Mouse (Mus musculus): Measurements from ENCODE around the gene Slc43a3. TPM values are rescaled to one million over a fixed set of nuclear protein-coding genes. Genes with fewer than 3 reads are reported as not detected.

The Slc43a3 gene
- polyA plus RNA-seq, 1 experiment, result 62.2 TPM

DNA sequence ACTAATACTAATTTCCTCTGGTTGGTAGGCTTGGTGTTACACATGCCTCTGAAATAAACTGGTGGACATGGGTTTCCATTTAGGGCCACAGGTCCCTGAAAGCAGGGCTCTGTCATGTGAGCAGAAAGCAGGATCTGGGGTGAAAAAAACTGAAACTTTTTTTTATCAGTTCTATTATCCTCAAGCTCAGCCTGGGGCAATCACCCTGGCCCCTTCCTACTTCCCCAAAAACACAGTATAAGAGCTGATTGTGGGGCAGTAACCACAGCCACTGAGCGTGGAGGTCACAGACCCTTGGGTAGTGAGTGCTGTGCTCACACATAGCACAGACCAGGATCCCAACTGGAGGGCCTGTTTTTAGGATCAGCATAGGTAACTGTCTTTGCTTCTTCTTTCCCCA lies 51.6 kb downstream of the Slc43a3 start, which contains the start of gene Prg3:
Gene Prg3, plus strand, starts transcription at position 286 of the 400 bp plus-strand sequence.
- H3K27ac ChIP-seq (ENCODE audit: insufficient read depth, low read depth, low read length), result no peak within 1 kb of the TSS
- TF ChIP-seq CTCF (conservative IDR thresholded peaks at IDR 0.05; ENCODE audit: insufficient read depth, insufficient read length, low read depth, low read length), result no peak
- no peak for TF ChIP-seq POLR2A (IDR thresholded peaks at IDR 0.05; ENCODE audit: low read depth, low read length)
- H3K36me3 ChIP-seq (ENCODE audit: control insufficient read depth, insufficient read depth, low read length), result no peaks in the 10 kb centered on the region
- WGBS, result 75% methylated on average over 1 of the region's 1 CpGs
- DNase-seq, result no peak
- no peaks in the 10 kb centered on the region for H3K4me1 ChIP-seq (ENCODE audit: control insufficient read depth, insufficient read depth, low read length)
- no peaks in the 10 kb centered on the region for H3K27me3 ChIP-seq (replicated peaks; ENCODE audit: control insufficient read depth, insufficient read depth, low read length)
- no peak within 1 kb of the TSS for H3K4me3 ChIP-seq (ENCODE audit: insufficient read depth, low read depth, low read length)

- H3K27me3 ChIP-seq (replicated peaks; ENCODE audit: control insufficient read depth, insufficient read depth, low read length), result no peaks in the 10 kb centered on the region
- H3K4me1 ChIP-seq (ENCODE audit: control insufficient read depth, insufficient read depth, low read length), result no peaks in the 10 kb centered on the region
- WGBS, result 90% methylated on average over 2 of the region's 2 CpGs
- no peak for DNase-seq
- TF ChIP-seq POLR2A (IDR thresholded peaks at IDR 0.05; ENCODE audit: low read depth, low read length), result no peak
- TF ChIP-seq CTCF (conservative IDR thresholded peaks at IDR 0.05; ENCODE audit: insufficient read depth, insufficient read length, low read depth, low read length), result no peak
- H3K4me3 ChIP-seq (ENCODE audit: insufficient read depth, low read depth, low read length), result no peak overlapping the region
- no peak overlapping the region for H3K27ac ChIP-seq (ENCODE audit: insufficient read depth, low read depth, low read length)
- no peaks in the 10 kb centered on the region for H3K36me3 ChIP-seq (ENCODE audit: control insufficient read depth, insufficient read depth, low read length)
These were observed 60.0 kb downstream of the Slc43a3 start for GRCm38 (mm10) chr2:84996376-84996775.

DNA sequence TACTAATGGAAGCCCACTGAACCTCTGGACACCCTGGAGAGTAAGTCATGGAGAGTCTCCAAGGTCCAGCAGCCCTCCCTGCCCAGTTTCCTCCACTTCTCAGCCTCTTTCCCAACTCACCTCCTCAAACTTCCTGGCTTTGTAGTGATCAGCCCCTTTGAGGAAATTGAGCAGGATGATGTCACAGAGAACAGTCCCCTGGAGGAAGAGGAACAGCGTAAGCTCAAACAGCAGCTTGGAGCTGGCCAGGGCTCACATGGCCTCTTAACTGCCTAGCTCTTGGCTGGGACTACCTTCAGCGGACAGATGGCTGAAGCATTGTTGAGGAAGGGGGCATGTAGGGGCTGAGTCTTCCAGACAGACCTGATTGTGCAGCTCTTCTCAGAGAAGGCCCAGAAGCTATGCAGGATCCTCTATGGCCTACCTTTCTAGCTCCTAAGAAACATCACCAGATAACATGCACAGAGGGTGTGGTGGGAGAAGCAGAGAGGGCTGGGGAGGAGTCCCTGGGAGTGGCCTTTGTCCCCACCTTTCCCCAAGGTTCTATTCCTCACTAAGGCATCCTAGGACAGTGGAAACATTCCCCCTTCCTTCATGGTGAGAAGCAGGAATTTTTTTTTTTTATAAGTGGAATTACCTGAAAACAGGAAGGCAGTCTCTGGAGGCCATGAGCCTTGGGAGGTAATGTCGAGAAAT lies 63.3 kb downstream of the Slc43a3 start:
- H3K4me1 ChIP-seq (ENCODE audit: control insufficient read depth, insufficient read depth, low read length), result no peaks in the 10 kb centered on the region
- H3K4me3 ChIP-seq (ENCODE audit: insufficient read depth, low read depth, low read length), result no peak overlapping the region
- DNase-seq, result peak; percentile 44
- no peak for TF ChIP-seq POLR2A (IDR thresholded peaks at IDR 0.05; ENCODE audit: low read depth, low read length)
- TF ChIP-seq CTCF (conservative IDR thresholded peaks at IDR 0.05; ENCODE audit: insufficient read depth, insufficient read length, low read depth, low read length), result no peak
- no peaks in the 10 kb centered on the region for H3K27me3 ChIP-seq (replicated peaks; ENCODE audit: control insufficient read depth, insufficient read depth, low read length)
- H3K36me3 ChIP-seq (ENCODE audit: control insufficient read depth, insufficient read depth, low read length), result no peaks in the 10 kb centered on the region
- WGBS, result 68% methylated on average over 3 of the region's 3 CpGs
- H3K27ac ChIP-seq (ENCODE audit: insufficient read depth, low read depth, low read length), result peak overlapping the region; percentile 46; the same call in 1 of the 2 replicates

DNA sequence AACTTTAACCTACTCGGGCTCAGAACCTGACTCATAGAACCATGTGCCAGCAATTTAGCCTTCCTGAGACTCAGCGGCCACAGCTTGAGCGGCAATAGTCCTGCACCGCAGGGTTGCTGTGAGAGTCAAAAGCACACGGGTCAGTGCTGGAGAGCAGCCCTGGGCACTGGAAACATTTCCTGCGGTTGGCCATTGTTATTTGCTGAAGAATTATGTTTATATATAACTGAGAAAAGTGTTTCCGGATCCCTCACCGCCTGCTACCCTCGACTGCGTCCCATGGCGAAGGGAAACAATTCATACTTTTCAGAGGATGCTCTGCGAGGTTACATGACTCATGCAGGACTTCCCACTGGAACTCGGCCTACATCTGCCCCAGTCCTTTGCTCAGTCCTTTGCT lies 65.1 kb downstream of the Slc43a3 start:
- H3K4me3 ChIP-seq (ENCODE audit: insufficient read depth, low read depth, low read length), result no peak overlapping the region
- H3K4me1 ChIP-seq (ENCODE audit: control insufficient read depth, insufficient read depth, low read length), result no peaks in the 10 kb centered on the region
- WGBS, result 62% methylated on average over 13 of the region's 13 CpGs
- H3K27me3 ChIP-seq (replicated peaks; ENCODE audit: control insufficient read depth, insufficient read depth, low read length), result no peaks in the 10 kb centered on the region
- peak; percentile 68 for DNase-seq
- H3K36me3 ChIP-seq (ENCODE audit: control insufficient read depth, insufficient read depth, low read length), result no peaks in the 10 kb centered on the region
- H3K27ac ChIP-seq (ENCODE audit: insufficient read depth, low read depth, low read length), result peak overlapping the region; percentile 75
- no peak for TF ChIP-seq POLR2A (IDR thresholded peaks at IDR 0.05; ENCODE audit: low read depth, low read length)
- TF ChIP-seq CTCF (conservative IDR thresholded peaks at IDR 0.05; ENCODE audit: insufficient read depth, insufficient read length, low read depth, low read length), result no peak

GRCm38 (mm10) chr2:85002575-85002974 lies 66.2 kb downstream of the Slc43a3 start:
- Histone ChIP-seq H3K4me1 (ENCODE audit: control insufficient read depth, insufficient read depth, low read length) (no peaks in the 10 kb centered on the region), H3K4me3 (ENCODE audit: insufficient read depth, low read depth, low read length) (no peak overlapping the region), H3K27ac (ENCODE audit: insufficient read depth, low read depth, low read length) (no peak overlapping the region), H3K27me3 (replicated peaks; ENCODE audit: control insufficient read depth, insufficient read depth, low read length) (no peaks in the 10 kb centered on the region), H3K36me3 (ENCODE audit: control insufficient read depth, insufficient read depth, low read length) (no peaks in the 10 kb centered on the region)
- TF ChIP-seq CTCF (conservative IDR thresholded peaks at IDR 0.05; ENCODE audit: insufficient read depth, insufficient read length, low read depth, low read length), result no peak
- TF ChIP-seq POLR2A (IDR thresholded peaks at IDR 0.05; ENCODE audit: low read depth, low read length), result no peak
- WGBS, result 76% methylated on average over 8 of the region's 8 CpGs
- no peak for DNase-seq

DNA sequence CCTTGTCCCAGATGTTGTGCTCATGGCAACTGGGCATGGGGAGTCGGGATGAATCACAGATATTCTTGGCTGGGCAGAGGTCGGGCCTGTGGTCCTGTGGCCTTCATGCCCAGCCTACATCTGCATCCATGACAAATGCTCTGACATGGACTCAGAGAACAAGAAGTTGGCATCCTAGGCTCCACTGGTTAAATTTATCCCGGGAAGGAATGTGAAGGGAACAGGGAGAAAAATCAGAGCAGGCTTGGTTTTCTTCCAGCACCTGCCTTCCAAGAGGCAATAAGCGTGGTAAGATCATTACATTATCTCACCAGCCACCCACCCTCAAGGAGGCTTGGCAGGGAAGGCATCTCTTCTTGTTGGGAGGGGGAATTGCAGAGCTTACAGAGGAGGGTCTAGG lies 68.0 kb downstream of the Slc43a3 start:
- Histone ChIP-seq H3K27me3 (replicated peaks; ENCODE audit: control insufficient read depth, insufficient read depth, low read length) (no peaks in the 10 kb centered on the region), H3K27ac (ENCODE audit: insufficient read depth, low read depth, low read length) (no peak overlapping the region), H3K36me3 (ENCODE audit: control insufficient read depth, insufficient read depth, low read length) (no peaks in the 10 kb centered on the region), H3K4me1 (ENCODE audit: control insufficient read depth, insufficient read depth, low read length) (no peaks in the 10 kb centered on the region), H3K4me3 (ENCODE audit: insufficient read depth, low read depth, low read length) (no peak overlapping the region)
- WGBS, result 90% methylated on average over 4 of the region's 4 CpGs
- TF ChIP-seq CTCF (conservative IDR thresholded peaks at IDR 0.05; ENCODE audit: insufficient read depth, insufficient read length, low read depth, low read length) (no peak), POLR2A (IDR thresholded peaks at IDR 0.05; ENCODE audit: low read depth, low read length) (no peak)
- no peak for DNase-seq

- Histone ChIP-seq H3K27me3 (replicated peaks; ENCODE audit: control insufficient read depth, insufficient read depth, low read length) (no peaks in the 10 kb centered on the region), H3K4me1 (ENCODE audit: control insufficient read depth, insufficient read depth, low read length) (no peaks in the 10 kb centered on the region), H3K36me3 (ENCODE audit: control insufficient read depth, insufficient read depth, low read length) (no peaks in the 10 kb centered on the region), H3K4me3 (ENCODE audit: insufficient read depth, low read depth, low read length) (no peak overlapping the region), H3K27ac (ENCODE audit: insufficient read depth, low read depth, low read length) (no peak overlapping the region)
- WGBS, result 89% methylated on average over 7 of the region's 7 CpGs
- DNase-seq, result no peak
- no peak for TF ChIP-seq CTCF (conservative IDR thresholded peaks at IDR 0.05; ENCODE audit: insufficient read depth, insufficient read length, low read depth, low read length)
- no peak for TF ChIP-seq POLR2A (IDR thresholded peaks at IDR 0.05; ENCODE audit: low read depth, low read length)
These were observed 70.2 kb downstream of the Slc43a3 start for GRCm38 (mm10) chr2:85006600-85006999.

All from kidney, adult 2 months (tissue).